Mouse (Mus musculus): ENCODE data around the gene 6330409D20Rik.

Gene 6330409D20Rik

DNA sequence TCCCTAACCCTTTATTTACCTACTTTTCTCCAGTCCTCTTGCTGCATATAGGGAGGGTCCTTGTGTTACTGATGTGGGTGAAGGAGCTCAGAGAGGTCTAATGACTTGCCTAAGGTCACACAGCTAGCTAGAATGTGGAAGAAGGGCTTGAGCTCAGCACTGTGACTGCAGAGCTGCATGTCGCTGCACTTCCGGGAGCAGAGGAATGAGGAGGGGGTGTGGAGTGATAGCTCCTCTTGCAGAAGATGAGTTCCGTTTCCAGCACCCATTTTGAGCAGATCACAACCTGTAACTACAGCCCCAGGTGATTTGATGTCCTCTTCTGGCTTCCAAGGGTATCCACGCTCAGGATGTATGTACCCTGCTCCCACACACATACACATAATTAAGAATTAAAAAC is 16.7 kb downstream of the 6330409D20Rik start:
- DNase-seq (ENCODE audit: low read depth), result no peak

DNA sequence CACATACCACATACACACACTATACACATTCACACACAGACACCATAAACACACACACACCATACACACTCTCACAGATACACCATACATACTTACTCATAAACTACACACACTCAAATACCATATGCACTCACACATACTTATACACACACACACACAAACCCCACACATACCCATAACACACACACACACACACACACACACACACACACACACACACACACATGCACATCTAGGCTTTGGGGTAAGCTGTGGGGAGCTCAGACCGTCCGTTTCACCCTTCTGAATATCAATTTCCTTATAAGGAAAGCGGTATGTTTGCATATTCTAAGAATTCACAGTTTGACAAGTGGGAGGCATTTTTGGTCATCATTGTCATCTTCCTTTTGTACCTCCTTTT is 18.2 kb downstream of the 6330409D20Rik start:
- DNase-seq (ENCODE audit: low read depth), result no peak

DNA sequence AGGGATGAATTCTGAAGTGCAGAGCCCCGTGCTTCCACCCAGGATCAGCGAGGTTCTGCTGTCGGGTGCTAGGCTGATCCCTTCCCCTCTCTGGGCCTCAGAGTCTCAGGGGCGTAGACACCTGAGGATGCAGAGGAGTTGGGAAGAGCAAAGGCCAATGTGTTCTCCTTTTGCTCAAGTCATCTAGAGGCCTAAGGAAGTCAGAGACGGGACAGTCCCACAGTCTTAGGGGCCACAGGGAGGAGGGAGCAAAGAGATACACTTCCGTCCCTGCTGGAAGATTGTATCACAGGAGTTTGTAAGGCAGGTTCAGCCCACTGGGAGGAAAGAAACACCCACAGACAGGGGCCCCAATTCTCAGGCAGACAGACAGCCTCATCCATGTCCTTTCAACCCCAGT is 18.8 kb downstream of the 6330409D20Rik start:
- no peak for DNase-seq (ENCODE audit: low read depth)

DNA sequence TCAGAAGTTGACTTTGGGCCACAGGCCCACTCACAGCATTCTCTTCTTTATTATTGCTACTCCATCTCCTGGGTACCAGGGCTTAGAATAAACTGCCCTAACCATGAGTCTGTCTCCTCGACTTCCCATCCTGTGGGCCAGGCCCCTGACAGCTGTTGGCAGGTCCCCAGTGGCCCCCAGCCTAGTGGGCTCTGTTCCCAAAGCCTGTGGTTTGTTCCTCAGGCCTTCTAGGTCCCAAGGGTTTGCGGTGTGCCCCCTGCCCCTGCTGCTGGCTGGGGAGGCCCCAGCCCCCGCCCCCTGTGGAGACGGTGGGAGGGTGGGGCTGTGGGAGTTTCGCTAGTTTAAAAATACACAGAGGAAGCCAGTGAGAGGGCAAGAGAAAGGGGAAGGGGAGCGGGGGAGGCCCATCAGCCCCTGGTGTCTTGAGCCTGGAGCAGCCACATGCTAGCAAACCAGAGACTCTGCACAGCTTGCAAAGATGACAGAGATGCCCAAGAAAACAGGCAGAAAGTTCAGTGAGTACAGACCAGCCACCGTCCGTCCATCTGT is 20.1 kb downstream of the 6330409D20Rik start, which contains the start of gene Sh2d3c:
Gene Sh2d3c, plus strand, starts transcription at position 375 of the 549 bp plus-strand sequence.
- DNase-seq (ENCODE audit: low read depth), result peak; percentile 75

DNA sequence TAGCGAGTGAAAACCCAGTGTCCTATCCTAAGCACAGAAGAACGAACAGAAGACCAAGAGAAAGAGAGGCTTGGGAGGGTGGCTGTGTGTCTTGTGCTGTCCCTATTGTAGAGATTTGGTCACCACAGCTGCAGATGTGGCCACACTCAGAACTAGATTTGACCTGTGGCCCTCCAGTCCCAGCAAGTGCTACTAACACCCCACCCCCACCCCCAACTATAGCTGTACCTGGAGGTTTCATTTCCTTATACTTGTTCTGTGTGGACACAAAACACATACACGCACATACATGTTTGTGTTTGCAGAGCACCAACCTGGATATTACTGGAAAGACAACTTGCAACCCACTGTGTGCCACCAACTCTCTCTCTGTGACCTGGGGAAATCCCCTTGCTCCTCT is 20.8 kb downstream of the 6330409D20Rik start:
- no peak for DNase-seq (ENCODE audit: low read depth)

DNA sequence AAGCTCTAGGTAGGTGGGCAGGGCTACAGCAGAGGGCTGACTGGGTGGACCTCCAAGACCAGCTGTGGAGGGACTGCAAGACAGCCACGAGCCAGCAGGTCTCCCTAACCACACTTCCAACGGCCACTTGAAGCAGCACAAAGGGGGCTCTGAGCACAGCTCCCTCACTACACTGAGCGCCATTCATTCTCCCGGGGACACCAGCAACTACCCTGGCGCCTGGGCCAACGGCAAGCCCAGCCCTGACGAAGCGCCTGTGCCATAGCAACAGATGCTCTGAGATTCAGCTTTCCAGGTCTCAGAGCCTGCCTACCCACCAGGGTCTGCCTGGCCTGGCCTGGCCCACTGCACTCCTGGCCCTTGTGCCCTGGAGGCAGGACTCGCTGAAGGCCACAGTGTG is 22.1 kb downstream of the 6330409D20Rik start:
- DNase-seq (ENCODE audit: low read depth), result no peak

DNA sequence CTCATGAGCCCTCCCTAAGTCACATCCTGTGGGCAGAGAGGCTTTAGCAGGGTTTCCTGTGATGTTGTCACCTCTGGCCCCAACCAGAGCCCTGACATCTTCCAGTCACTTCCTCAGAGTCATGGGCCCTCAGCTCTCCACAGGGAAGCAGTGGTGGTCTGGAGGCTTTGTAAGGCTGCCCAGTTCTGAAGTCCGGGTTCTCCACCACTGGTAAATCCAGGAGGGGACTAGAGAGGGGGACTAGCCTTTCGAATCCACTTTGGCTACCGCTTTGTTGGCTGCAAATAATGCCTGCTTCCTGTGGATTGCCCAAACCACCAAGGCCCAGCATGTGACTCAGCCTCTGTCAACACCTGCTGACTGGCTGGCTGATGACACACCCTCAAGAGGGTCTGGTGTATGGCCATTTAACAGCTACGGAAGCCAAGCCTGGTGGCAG is 25.8 kb downstream of the 6330409D20Rik start:
- peak; percentile 76 for DNase-seq (ENCODE audit: low read depth)

DNA sequence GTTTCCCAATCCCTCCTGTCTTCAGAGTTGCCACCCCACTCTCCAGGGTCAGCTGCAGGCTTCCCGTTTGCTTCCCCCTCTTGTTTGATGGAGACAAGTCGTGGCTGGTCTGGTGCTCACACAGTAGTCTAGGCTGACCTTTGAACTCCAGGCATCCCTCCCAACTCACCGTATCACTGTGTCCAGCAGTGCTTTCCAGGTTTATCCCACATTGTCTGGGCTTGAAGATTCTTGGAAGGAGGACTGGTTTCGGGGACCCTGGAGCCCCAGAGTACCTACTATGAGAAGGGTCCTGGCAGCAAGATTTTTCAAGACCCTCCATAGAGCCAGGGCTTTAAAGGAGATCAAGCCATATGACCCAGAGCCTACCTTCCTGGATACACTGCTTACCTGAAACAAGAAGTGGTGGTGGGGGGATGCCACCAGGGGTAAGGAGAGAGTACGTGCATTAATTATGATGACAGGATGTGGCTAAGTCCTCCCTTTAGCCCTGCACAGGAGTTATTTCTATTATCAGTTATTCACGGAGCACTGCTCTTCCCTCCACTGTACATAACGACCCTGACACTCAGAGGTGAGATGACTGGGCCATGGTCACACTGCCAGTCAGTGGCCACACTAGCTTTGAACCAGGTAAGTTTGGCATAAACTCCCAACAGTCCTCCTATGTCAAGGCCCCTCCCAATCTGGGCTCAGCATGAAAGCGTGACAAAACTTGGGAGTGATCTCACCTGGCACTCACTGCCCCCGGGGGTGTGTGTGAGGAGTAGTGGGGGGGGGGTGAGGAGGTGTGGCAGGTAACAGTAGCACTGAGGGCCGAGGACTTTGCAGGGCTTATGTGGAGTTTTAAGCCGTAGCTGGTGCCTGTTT is 26.5 kb downstream of the 6330409D20Rik start:
- DNase-seq (ENCODE audit: low read depth), result no peak

DNA sequence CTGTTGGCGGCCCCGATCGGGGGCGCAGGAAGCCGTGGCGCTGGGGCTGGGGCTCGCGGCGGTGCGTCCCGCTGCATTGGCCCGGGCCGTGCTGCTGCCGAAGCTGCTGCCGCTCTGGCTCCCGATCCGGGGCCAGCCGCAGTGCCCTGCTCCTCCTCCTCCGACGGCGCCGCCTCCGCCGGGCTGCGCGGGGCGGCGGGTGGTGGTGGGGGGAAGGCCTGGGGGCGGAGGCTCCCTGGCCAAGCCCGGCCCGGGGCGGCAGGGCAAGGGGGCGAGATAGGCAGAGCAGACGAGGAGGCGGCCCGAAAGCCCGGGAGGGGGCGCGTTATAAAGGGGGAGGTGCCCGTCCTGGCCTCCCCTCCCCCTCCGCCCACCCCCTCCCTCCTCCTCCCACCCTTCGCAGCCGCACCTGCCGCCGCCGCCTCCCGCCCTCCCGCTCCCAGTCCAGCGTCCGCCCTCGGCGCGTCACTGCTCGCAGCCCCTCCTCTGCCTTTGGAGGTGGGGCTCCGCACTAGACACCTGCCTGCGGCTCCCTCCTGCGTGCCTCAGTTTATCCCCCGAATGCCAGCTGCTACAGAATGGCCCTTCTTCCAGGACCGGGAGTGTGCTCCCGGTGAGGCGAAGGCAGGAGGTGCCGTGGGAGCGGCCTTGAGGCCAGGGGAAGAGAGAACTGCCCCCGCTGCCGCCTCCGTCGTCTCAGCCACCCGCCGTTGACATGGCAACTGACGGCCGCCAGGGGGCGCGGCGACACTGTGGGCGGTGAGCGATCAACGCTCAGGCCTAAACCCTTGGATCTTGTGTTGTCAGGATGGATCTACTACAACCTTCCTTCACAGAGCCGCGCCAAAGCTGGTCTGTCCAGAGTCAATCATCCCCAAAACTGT is 27.6 kb downstream of the 6330409D20Rik start, which contains the start of gene Cdk9:
Gene Cdk9, minus strand, starts transcription at position 143 of the 884 bp plus-strand sequence.
- DNase-seq (ENCODE audit: low read depth), result peak; percentile 96

DNA sequence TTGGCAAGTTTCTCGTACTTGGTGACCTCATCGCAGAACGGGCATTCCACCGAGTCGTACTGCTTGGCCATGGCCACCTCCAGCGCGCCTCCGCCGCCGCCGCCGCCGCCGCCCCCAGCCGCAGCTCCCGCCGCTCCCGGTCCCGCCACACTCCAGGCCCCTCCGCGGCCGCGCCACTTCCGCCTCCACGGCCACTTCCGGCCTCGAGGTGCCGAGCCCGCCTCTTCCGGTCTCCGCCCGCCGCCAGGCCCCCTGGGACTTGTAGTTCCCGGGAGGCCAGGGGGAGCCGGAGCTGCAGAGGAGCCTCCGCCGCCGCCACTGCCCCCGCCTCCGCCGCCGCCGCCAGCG is 28.3 kb downstream of the 6330409D20Rik start:
- DNase-seq (ENCODE audit: low read depth), result peak; percentile 96

DNA sequence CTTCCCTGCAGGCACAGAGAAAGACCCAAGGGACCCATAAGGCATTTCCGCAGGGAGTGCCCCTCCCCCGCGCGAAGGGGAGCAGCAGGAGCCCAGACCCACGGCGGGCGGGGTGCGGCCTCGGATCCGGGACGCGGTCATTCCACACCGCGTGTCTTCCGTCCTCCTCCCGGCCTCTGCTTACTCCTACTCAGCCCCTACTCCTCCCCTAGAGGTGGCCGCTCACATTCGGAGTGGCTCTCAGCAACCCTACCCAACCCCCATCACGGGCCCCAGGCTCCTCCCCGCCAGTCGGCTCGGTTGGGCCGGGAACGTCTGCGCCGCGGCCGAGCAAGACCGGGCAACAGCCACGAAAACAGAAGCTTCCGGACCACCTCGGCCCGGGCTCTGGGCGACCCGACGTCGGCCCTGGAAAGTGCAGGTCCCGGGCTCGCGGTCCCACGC is 28.7 kb downstream of the 6330409D20Rik start:
- peak; percentile 78 for DNase-seq (ENCODE audit: low read depth)

DNA sequence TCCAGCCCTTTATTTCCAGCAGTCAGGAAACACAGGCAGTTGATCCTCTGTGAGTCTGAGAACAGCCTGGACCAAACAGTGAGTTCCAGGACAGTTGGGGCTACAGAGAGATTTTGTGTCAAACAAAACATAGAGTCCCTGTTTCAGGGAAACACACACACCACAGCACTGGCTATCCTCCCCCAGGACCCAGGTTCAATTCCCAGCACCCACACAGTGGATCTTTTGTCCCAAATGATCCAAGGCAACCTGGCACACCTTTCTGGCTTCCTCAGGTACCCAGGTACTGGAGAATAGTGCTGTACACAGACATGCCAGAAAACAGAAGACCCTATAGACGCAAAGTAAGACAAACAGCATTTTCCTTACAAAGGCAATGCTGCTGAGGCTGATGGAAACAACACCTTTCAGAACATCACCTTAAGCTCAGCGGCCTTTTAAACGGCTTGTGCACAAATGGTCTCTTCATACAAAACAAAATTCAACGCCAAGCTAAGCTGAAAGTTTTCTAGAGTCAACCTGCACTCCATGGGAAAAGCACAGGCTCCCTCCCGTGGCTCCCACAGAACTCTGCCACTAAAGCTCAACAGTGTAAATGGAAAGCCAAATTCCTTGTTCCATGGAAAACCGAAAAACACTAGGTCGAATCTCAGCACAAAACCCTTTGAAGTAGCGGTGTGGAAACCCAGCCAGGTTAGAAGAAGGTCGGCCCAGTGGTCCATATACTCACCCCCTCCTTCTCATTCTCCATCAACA is 29.3 kb downstream of the 6330409D20Rik start:
- DNase-seq (ENCODE audit: low read depth), result peak; percentile 46

DNA sequence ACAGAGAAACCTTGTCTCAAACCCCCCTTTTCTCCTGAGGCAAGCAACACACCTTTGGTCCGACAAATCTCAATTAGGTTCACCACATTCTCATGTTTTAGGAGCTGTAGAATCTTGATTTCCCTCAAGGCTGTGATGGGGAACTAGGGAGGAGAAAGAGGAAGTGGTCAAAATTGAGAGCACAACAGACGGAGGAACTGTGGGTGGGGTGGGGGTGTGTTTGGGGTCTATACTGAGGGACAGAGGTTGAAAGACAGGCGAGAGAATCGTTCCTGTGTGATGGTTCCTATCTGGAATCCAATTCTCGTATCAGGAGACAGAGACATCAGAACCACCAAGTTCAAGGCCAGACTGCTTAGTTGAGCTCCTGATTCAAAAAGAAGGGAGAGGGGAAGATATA is 30.4 kb downstream of the 6330409D20Rik start:
- no peak for DNase-seq (ENCODE audit: low read depth)

DNA sequence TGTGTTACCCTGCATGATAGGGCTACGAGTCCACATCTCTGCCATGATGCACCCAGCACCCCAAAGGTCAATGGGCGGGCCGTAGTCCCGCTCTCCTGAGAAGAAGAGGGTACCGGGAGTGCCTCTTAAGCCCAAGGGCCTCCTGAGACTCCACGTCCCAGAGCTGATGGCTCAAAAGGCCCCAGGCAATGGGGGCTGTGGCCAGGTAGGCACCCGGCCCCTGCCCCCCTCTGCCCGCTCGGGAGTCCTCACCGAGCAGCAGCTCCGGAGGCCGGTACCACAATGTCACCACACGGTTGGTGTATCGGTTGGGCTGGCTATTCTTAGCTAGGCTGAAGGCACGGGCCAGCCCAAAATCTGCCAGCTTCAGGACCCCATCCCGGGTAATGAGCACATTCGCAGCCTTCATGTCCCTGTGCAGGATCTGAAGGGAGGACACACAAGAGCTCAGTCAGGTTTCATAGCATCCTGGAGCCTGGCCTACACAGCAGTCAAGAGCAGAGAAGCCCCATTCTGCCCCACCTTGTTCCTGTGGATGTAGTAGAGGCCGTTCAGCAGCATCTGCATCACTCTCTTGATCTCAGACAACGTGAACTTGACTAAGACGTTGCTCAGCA is 31.2 kb downstream of the 6330409D20Rik start:
- DNase-seq (ENCODE audit: low read depth), result no peak

DNA sequence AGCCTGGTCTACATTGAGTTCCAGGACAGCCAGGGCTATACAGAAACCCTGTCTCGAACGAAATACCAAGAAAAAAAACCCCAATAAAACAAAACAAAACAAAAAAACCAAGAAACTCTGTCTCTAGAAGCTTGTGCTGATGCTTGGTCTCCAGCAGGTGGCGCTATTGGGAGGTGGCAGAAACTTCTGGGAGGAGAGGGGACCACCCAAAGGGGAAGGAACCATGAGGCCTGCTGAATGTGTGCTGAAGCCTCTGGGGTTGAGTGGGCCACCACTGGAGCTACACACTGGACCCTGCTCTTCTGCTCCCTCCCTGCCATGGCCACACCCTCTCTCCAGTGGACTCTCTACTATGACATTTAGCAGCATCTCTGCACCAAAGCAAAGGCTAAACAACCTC is 32.2 kb downstream of the 6330409D20Rik start:
- peak; percentile 85 for DNase-seq (ENCODE audit: low read depth)

DNA sequence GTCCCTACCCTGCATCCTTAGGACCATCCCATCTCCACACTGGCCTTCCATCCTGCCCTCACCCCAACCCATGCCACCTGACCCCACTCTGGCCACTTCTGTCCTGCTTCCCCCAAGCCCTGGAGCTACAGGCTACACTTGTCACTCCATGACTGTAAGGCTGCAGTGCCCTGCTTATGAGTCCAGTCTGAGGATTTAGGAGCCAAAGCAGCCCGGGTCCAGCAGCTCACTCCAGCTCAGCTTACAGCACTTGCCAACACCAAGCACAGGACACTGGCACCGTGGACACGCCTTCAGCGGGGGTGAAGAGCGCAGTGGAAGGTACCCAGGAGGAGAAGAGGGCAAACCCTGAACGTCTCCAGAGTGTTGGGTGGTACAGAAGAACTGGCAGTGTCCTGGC is 33.8 kb downstream of the 6330409D20Rik start:
- no peak for DNase-seq (ENCODE audit: low read depth)

DNA sequence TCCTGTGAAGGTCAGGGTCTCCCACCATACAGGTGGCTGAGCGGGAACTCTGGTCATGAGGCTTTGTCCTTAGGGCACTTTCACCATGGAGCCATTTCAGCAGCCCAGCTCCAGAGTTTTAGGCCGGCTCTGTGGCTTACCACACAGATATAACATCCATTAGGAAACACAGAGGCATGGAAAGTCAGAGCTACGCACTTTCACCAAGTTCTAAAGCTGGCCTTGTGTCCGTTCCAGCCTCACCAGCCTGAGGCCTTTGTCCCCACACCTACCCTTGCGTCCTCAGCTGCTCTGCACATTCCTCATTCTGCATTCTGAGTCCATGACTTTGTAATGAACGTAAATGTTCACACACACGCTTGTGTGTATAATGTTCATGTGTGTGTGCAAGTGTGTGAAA is 35.8 kb downstream of the 6330409D20Rik start:
- DNase-seq (ENCODE audit: low read depth), result no peak

DNA sequence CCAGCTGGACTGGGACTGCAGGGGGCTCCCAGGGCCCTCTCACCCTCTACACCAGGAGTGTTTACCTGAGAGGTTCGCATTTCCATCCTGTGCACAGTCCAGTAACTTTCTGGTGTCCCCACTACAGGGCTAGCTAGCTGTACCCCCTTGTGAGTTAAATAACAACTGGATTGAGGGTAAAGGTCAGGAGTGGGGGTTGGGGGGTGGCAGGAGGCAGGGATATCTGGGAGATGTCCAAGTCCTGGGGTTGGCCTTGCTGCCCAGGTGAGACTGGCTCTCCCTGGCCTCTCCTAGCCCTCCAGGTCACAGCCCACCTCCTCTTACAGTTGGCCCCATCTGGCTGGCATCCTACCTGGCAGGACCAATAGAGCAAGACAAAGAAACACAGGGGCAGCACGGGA is 36.8 kb downstream of the 6330409D20Rik start, which contains the start of gene Fpgs:
Gene Fpgs, minus strand, starts transcription at position 125 of the 401 bp plus-strand sequence.
- DNase-seq (ENCODE audit: low read depth), result no peak

DNA sequence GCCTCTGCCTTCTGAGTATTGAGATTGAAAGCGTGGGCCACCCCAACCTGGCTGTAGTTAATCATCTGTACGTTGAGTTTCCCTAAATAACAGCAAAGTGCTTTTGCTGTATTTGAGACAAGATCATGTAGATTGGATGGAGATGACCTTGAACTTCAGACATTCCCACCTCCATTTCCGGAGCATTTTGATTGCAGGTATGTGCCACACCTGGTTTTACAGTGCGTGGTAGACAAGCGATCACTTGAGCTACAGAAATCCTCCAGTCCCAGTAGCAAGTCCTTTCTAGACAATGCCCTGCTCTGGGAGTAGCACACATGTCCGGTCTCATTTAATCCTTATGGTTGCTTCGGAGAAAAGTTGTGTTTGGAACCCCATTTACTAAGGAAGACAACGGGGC is 37.8 kb downstream of the 6330409D20Rik start:
- DNase-seq (ENCODE audit: low read depth), result no peak

DNA sequence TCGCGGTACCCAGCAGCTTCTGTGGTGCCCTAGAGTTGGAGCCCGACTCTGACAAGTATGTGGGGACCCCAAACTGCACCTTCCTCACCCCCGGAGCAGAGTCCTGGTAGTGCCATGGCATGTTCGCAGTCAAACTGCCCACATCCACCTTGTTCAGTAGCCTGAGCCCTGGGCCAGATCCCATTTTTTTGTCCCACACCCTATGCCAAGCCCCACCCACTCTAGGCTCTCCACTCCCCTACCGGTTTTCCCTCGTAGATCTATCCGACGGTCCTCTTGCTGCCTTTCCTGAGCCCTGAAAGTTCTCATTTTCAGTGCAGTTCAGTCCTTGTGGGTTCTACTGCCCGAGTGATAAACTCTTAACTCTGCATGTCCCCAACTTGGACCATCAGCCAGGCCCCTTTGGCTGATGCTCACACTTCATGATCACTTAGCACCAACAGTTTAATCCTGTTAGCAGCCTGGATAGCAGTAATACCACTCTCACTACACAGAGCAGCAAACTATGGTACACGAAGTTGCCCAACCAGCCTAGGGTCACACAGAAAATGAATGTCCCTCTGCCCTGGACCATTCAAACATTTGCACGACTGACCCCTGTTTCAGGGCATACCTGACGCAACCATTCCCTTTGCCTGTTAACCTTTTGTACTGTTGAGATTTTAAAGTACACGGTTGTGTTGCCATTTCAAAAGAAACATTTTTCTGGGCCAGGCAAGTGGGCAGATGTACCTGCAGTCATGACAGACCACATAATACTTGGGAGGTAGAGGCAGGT is 39.7 kb downstream of the 6330409D20Rik start:
- DNase-seq (ENCODE audit: low read depth), result no peak
